43 mouse cellular contexts compared by ENCODE assay signal in genomic region chr1:163141471-163141870, GRCm38 (mm10). TPM values are rescaled to one million over a fixed set of nuclear protein-coding genes. Genes with fewer than 3 reads are reported as not detected.
DNase-seq lines count a peak whose midpoint lies in the region; ATAC-seq and TF ChIP-seq lines count a peak whose summit lies in the region.
"Had no signal": no experiment of that assay in that cellular context is flagged by ENCODE, and none has a peak within 500 bp of the region (broad histone marks: within the 10 kb centered on the region; RNA-seq: fewer than 3 reads in every experiment).

No protein-coding gene starts in this region.

- H3K4me1 ChIP-seq in forebrain, postnatal 0 days (ENCODE audit: insufficient read depth): no peaks in the 10 kb centered on the region
- H3K4me1 ChIP-seq in forebrain, embryonic 13.5 days: no peaks in the 10 kb centered on the region
- H3K4me1 ChIP-seq: forebrain, embryonic 12.5 days; hindbrain, embryonic 13.5 days; limb, embryonic 13.5 days had no signal

- H3K4me2 ChIP-seq in forebrain, postnatal 0 days (ENCODE audit: low read depth): no peak overlapping the region
- no peak overlapping the region for H3K4me2 ChIP-seq in forebrain, embryonic 13.5 days
- H3K4me2 ChIP-seq: forebrain, embryonic 12.5 days; heart, embryonic 11.5 days; hindbrain, embryonic 13.5 days; limb, embryonic 13.5 days; liver, embryonic 11.5 days had no signal

- peak; percentile 3 for DNase-seq in adrenal gland, adult 2 months
- DNase-seq in adrenal gland, postnatal 4 days (ENCODE audit: low spot score in 2 of 2): no peak
- peak; percentile 22 for DNase-seq in forebrain, postnatal 0 days
- peak; percentile 21 to 34 for DNase-seq in right cerebral cortex, postnatal 10 days (ENCODE audit: low spot score in 2 of 2)
- DNase-seq in right cerebral cortex, postnatal 14 days: no peak
- DNase-seq in ovary, postnatal 10 days (ENCODE audit: low spot score): no peak
- DNase-seq in cerebellum, adult 8-10 months: no peak
- DNase-seq: cerebellum, adult 2 months; cerebellum, postnatal 25 days; gastrocnemius, adult 2 months; gastrocnemius, postnatal 36 days; heart, postnatal 36 days; kidney, postnatal 14 days; midbrain, embryonic 14.5 days; retina, postnatal 1 day; spleen, adult 18-20 months; thymus, adult 18-20 months; thymus, postnatal 25 days had no signal

- H3K36me3 ChIP-seq in forebrain, postnatal 0 days (ENCODE audit: insufficient read depth): no peaks in the 10 kb centered on the region
- no peaks in the 10 kb centered on the region for H3K36me3 ChIP-seq in forebrain, embryonic 13.5 days (ENCODE audit: poor library complexity, severe bottlenecking)
- H3K36me3 ChIP-seq: forebrain, embryonic 12.5 days; hindbrain, embryonic 13.5 days; limb, embryonic 13.5 days had no signal

- 57% methylated on average over 1 of the region's 1 CpGs for whole genome bisulfite sequencing in forebrain, postnatal 0 days
- 69% methylated on average over 1 of the region's 1 CpGs for WGBS in forebrain, embryonic 13.5 days

- TF ChIP-seq CTCF in forebrain, postnatal 0 days (IDR thresholded peaks at IDR 0.05; ENCODE audit: low read depth): no peak

- H3K9ac ChIP-seq in forebrain, postnatal 0 days: no peak overlapping the region
- H3K9ac ChIP-seq in forebrain, embryonic 13.5 days: no peak overlapping the region
- H3K9ac ChIP-seq: forebrain, embryonic 12.5 days; hindbrain, embryonic 13.5 days; limb, embryonic 13.5 days had no signal

- H3K4me3 ChIP-seq in forebrain, postnatal 0 days (ENCODE audit: low read depth, low read length): no peak overlapping the region
- H3K4me3 ChIP-seq in forebrain, embryonic 13.5 days: no peak overlapping the region
- H3K4me3 ChIP-seq: erythroblast, embryonic 14.5 days; forebrain, embryonic 12.5 days; gastrocnemius, adult 2 months; hindbrain, embryonic 13.5 days; limb, embryonic 13.5 days had no signal

- no peak overlapping the region for H3K27ac ChIP-seq in forebrain, postnatal 0 days (ENCODE audit: low read depth, low read length)
- H3K27ac ChIP-seq in forebrain, embryonic 13.5 days: no peak overlapping the region
- H3K27ac ChIP-seq: forebrain, embryonic 12.5 days; gastrocnemius, adult 2 months; hindbrain, embryonic 13.5 days; limb, embryonic 13.5 days had no signal

- H3K27me3 ChIP-seq in forebrain, postnatal 0 days (ENCODE audit: insufficient read depth, low read length): no peaks in the 10 kb centered on the region
- H3K27me3 ChIP-seq in forebrain, embryonic 13.5 days: no peaks in the 10 kb centered on the region
- H3K27me3 ChIP-seq: CH12.LX; forebrain, embryonic 12.5 days; hindbrain, embryonic 13.5 days; limb, embryonic 13.5 days; Patski had no signal

- no peaks in the 10 kb centered on the region for H3K9me3 ChIP-seq in forebrain, postnatal 0 days (ENCODE audit: low read length)
- H3K9me3 ChIP-seq in forebrain, embryonic 13.5 days (replicated peaks): no peaks in the 10 kb centered on the region
- H3K9me3 ChIP-seq: forebrain, embryonic 12.5 days; hindbrain, embryonic 13.5 days; limb, embryonic 13.5 days had no signal

- no peak for ATAC-seq in forebrain, postnatal 0 days
- ATAC-seq in forebrain, embryonic 13.5 days: no peak
- ATAC-seq: intestine, postnatal 0 days; Patski had no signal

RNA-seq across cellular contexts. Expression of gene Mroh9, which starts 56.0 kb away (rescaled TPM):
- total RNA-seq in adrenal gland, adult 2 months (2021): not detected
- polyA plus RNA-seq in adrenal gland, adult 2 months (2012; rRNA removed): not detected in 2 replicates
- total RNA-seq in adrenal gland, postnatal 4 days (2021): not detected
- 0.08 TPM in 1 of 2 replicates, not detected in the other for total RNA-seq in forebrain, postnatal 0 days (2014; rRNA removed)
- not detected in 2 replicates for polyA plus RNA-seq in forebrain, postnatal 0 days (2015; fragmentation: Nextera tagmentation; extraction: Ambion mirVana)
- polyA plus RNA-seq in forebrain, embryonic 13.5 days (2015; fragmentation: Nextera tagmentation; extraction: Ambion mirVana): not detected in 2 replicates
- total RNA-seq: CH12.LX; ES-E14; gastrocnemius, adult 2 months; gastrocnemius, postnatal 36 days; heart, adult 18-20 months; heart, postnatal 36 days; layer of hippocampus, adult 18-20 months; layer of hippocampus, postnatal 10 days; left cerebral cortex, adult 18-20 months; left cerebral cortex, postnatal 25 days; monocyte, adult 5-6 weeks had no signal
- polyA plus RNA-seq: C2C12; cerebellum, adult 2 months; embryonic facial prominence, embryonic 11.5 days; erythroblast, embryonic 14.5 days; forebrain, embryonic 12.5 days; heart, embryonic 11.5 days; heart, embryonic 16.5 days; hindbrain, embryonic 13.5 days; intestine, postnatal 0 days; kidney, embryonic 14.5 days; limb, embryonic 13.5 days; liver, embryonic 11.5 days; liver, embryonic 16.5 days; lung, embryonic 16.5 days; midbrain, embryonic 14.5 days; neural tube, embryonic 14.5 days; Patski; stomach, embryonic 16.5 days had no signal

Comparison
In these comparisons a context has a peak if more than half of its experiments do, and no peak if none do; other contexts are left out.
1. DNase-seq: peak in adrenal gland, adult 2 months (single experiment), forebrain, postnatal 0 days (single experiment) and right cerebral cortex, postnatal 10 days (2 of 2); none in adrenal gland, postnatal 4 days (0 of 2), right cerebral cortex, postnatal 14 days (single experiment), ovary, postnatal 10 days (single experiment) and cerebellum, adult 8-10 months (single experiment).